Mouse (Mus musculus): Measurements from ENCODE around the gene Strada.
A peak's percentile ranks its signal among the peaks of the same experiment; 100 is the strongest.
"Not testable (repeated sequence)": the region's sequence is repeated elsewhere in the genome, so short reads cannot be mapped to it uniquely, and the experiment has no call there.

Strada gene

GRCm38 (mm10) chr11:106202123-106202465 lies at the start of gene Strada:
Gene Strada (minus strand): TSS chr11:106202168.
- DNase-seq (ENCODE audit: low read depth, low spot score), result no peak

GRCm38 (mm10) chr11:106249326-106249725 lies 47.4 kb upstream of the Strada start:
- no peak for DNase-seq (ENCODE audit: low read depth, low spot score)

- peak; percentile 24 for DNase-seq (ENCODE audit: low read depth, low spot score)
These were observed 44.9 kb upstream of the Strada start for GRCm38 (mm10) chr11:106246834-106247233.

- DNase-seq (ENCODE audit: low read depth, low spot score), result not testable (repeated sequence)
These were observed 32.0 kb upstream of the Strada start for GRCm38 (mm10) chr11:106233978-106234377.

GRCm38 (mm10) chr11:106220603-106221002 lies 18.6 kb upstream of the Strada start:
- no peak for DNase-seq (ENCODE audit: low read depth, low spot score)

- DNase-seq (ENCODE audit: low read depth, low spot score), result peak; percentile 97
These were observed 14.9 kb upstream of the Strada start, which contains the start of gene Ddx42 for GRCm38 (mm10) chr11:106216730-106217490. Gene Ddx42 (plus strand): TSS chr11:106216926.

- peak; percentile 99 for DNase-seq (ENCODE audit: low read depth, low spot score)
These were observed 14.2 kb upstream of the Strada start, which contains the start of gene Ccdc47 for GRCm38 (mm10) chr11:106215927-106216729. Gene Ccdc47 (minus strand): TSS chr11:106216344.

GRCm38 (mm10) chr11:106215450-106215859 lies 13.5 kb upstream of the Strada start:
- no peak for DNase-seq (ENCODE audit: low read depth, low spot score)

- no peak for DNase-seq (ENCODE audit: low read depth, low spot score)
These were observed 12.9 kb upstream of the Strada start for GRCm38 (mm10) chr11:106214856-106215255.

GRCm38 (mm10) chr11:106212771-106213170 lies 10.8 kb upstream of the Strada start:
- no peak for DNase-seq (ENCODE audit: low read depth, low spot score)

GRCm38 (mm10) chr11:106201337-106202122 lies 438 bp downstream of the Strada start:
- DNase-seq (ENCODE audit: low read depth, low spot score), result no peak

GRCm38 (mm10) chr11:106200756-106201155 lies 1.2 kb downstream of the Strada start:
- DNase-seq (ENCODE audit: low read depth, low spot score), result no peak

- not testable (repeated sequence) for DNase-seq (ENCODE audit: low read depth, low spot score)
These were observed 2.0 kb downstream of the Strada start for GRCm38 (mm10) chr11:106199997-106200396.

- no peak for DNase-seq (ENCODE audit: low read depth, low spot score)
These were observed 3.7 kb downstream of the Strada start for GRCm38 (mm10) chr11:106198277-106198676.

GRCm38 (mm10) chr11:106195341-106195740 lies 6.6 kb downstream of the Strada start:
- no peak for DNase-seq (ENCODE audit: low read depth, low spot score)

GRCm38 (mm10) chr11:106194891-106195290 lies 7.1 kb downstream of the Strada start:
- no peak for DNase-seq (ENCODE audit: low read depth, low spot score)

GRCm38 (mm10) chr11:106194155-106194541 lies 7.8 kb downstream of the Strada start:
- no peak for DNase-seq (ENCODE audit: low read depth, low spot score)

GRCm38 (mm10) chr11:106193371-106194154 lies 8.4 kb downstream of the Strada start:
- DNase-seq (ENCODE audit: low read depth, low spot score), result peak; percentile 99

GRCm38 (mm10) chr11:106192657-106193370 lies 9.2 kb downstream of the Strada start:
- no peak for DNase-seq (ENCODE audit: low read depth, low spot score)

- DNase-seq (ENCODE audit: low read depth, low spot score), result no peak
These were observed 9.7 kb downstream of the Strada start for GRCm38 (mm10) chr11:106192241-106192640.

Measured in mesoderm, embryonic 11.5 days (tissue).